Mouse (Mus musculus): ENCODE results near the gene Pla2r1. TPM values are rescaled to one million over a fixed set of nuclear protein-coding genes. Genes with fewer than 3 reads are reported as not detected.

Gene Pla2r1
- total RNA-seq, 2 experiments from 2014 or later, result 0.82 to 1.6 TPM

DNA sequence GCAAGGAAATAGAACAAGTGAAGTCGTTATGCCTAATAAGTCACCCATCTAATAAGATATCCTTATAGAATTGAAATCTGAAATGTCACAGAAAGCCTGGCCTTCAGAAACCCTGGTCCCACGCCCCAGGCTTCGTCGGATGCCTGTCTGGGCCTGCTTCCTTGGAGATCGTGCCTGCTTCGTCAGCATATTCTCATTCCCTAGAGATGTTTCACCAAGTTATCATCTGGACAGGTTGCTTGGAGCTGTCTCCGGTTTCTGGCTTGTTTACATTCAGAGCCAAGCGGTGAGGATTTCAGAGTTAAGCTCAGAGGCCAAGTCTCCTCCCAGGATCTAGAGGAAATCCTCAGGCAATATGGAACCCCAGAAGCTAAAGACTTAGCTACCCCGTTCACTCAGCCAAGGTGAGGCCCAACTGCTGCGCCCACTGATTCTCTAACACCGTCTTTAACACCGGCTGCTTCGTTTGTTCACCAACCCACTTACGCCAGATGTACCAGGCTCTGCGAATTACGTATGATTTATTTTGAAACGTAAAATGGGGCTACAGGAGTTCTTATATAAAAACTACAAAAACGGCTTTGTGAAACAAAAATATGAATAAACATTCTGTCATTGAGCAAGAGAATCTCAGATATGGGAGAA, 140.0 kb downstream of the Pla2r1 start:
- no peak for DNase-seq
- Histone ChIP-seq H3K27ac (no peak overlapping the region), H3K4me3 (no peak overlapping the region)
- no peak for TF ChIP-seq CTCF (IDR thresholded peaks at IDR 0.05)
- intact Hi-C loops (cut with DNase I), result loop anchor here (10.0 kb wide), 1 partner anchor 668 kb away; no protein-coding TSS in a partner anchor

GRCm38 (mm10) chr2:60411181-60411580, 141.9 kb downstream of the Pla2r1 start:
- intact Hi-C loops (cut with DNase I), result loop anchor here (10.0 kb wide), 1 partner anchor 666 kb away; no protein-coding TSS in a partner anchor

GRCm38 (mm10) chr2:60409989-60410763, 142.9 kb downstream of the Pla2r1 start:
- no peak for DNase-seq
- Histone ChIP-seq H3K27ac (no peak overlapping the region), H3K4me3 (no peak overlapping the region)
- TF ChIP-seq CTCF (IDR thresholded peaks at IDR 0.05), result no peak
- intact Hi-C loops (cut with DNase I), result loop anchor here (10.0 kb wide), 1 partner anchor 665 kb away; no protein-coding TSS in a partner anchor

More at GRCm38 (mm10) chr2:60411181-60411580, 141.9 kb downstream of the Pla2r1 start:
- TF ChIP-seq CTCF (IDR thresholded peaks at IDR 0.05), result no peak
- no peak for DNase-seq
- H3K4me3 ChIP-seq, result no peak overlapping the region
- H3K27ac ChIP-seq, result no peak overlapping the region

DNA sequence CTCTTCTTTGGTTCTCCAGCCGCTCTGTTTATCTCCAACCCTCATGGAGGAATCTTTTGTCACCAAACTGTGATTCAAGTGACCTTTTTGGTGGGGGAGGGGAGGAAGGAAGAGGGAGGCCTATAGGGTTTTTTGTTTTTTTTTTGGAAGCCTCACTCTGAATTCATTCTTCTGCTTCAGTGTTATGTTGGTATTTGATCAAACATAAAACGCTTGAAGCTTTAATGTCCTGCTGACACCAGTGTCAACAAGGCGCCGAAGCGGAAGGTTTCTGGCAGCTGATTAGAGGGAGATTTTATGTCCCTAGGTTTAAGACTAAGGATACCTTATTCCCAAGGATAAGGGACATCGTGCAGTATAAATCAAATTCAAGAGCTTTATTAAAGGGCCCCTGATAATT, 143.9 kb downstream of the Pla2r1 start:
- H3K4me3 ChIP-seq, result no peak overlapping the region
- no peak overlapping the region for H3K27ac ChIP-seq
- DNase-seq, result no peak
- intact Hi-C loops (cut with DNase I), result no loop called here
- no peak for TF ChIP-seq CTCF (IDR thresholded peaks at IDR 0.05)

DNA sequence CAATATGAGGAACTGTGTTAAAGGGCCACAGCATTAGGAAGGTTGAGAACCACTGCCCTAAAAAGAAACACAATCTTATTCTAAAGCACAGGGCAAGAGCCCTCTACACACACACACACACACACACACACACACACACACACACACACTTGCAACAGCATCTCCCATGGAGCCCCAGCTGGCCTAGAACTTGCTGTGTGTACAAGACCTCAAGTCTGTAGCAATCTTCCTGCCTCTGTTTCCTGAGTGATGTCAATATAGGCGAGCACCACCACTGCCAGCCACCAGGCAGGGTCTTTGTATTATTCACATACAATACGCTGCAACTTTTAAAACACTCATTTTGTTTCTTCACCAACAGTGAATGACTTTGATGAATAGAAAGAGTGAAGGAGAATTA, 145.7 kb downstream of the Pla2r1 start:
- H3K27ac ChIP-seq, result no peak overlapping the region
- no peak for TF ChIP-seq CTCF (IDR thresholded peaks at IDR 0.05)
- no peak overlapping the region for H3K4me3 ChIP-seq
- intact Hi-C loops (cut with DNase I), result no loop called here
- DNase-seq, result no peak

DNA sequence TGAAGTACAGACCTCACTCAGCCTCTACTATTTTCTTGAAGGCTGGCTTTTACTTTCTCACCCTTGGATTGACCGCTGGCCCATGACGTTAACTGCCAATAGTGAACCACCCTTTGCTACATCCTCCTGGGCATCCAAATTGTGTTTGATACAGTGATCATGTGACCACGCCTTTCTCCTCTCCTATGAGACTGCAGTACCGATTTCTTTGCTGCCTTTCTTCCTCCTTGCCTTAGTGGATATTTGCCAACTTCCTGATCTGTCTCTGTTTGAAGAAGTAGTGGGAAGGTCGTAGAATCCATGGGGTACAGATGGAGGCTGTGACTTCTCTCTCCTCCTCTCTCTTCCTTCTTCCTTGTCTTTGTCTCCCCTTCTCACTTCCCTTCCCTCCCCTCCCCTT, 147.7 kb downstream of the Pla2r1 start:
- TF ChIP-seq CTCF (IDR thresholded peaks at IDR 0.05), result no peak
- no peak overlapping the region for H3K4me3 ChIP-seq
- no peak for DNase-seq
- intact Hi-C loops (cut with DNase I), result no loop called here
- H3K27ac ChIP-seq, result no peak overlapping the region

DNA sequence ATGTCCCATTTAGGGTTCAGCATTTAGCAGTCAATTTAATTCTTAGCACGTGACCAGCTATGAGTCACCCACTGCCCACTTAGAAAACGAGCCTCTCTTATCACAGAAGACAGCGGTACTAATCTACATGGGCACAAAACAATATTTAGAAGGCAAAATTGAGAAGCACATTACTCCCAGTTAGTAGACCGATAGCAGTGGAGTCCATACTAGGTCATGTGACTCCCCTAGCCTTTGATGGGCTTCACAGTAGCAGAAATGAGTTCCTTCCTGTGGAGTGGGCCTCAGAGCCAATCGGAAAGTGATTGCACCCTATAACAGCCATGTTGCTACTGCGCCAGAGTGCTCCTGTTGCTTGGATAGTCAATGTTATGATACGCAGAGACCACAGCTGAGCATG, 148.3 kb downstream of the Pla2r1 start:
- Histone ChIP-seq H3K4me3 (no peak overlapping the region), H3K27ac (no peak overlapping the region)
- intact Hi-C loops (cut with DNase I), result no loop called here
- no peak for TF ChIP-seq CTCF (IDR thresholded peaks at IDR 0.05)
- no peak for DNase-seq

GRCm38 (mm10) chr2:60401694-60402093, 151.4 kb downstream of the Pla2r1 start:
- DNase-seq, result no peak
- TF ChIP-seq CTCF (IDR thresholded peaks at IDR 0.05), result no peak
- intact Hi-C loops (cut with DNase I), result no loop called here
- Histone ChIP-seq H3K4me3 (no peak overlapping the region), H3K27ac (no peak overlapping the region)

DNA sequence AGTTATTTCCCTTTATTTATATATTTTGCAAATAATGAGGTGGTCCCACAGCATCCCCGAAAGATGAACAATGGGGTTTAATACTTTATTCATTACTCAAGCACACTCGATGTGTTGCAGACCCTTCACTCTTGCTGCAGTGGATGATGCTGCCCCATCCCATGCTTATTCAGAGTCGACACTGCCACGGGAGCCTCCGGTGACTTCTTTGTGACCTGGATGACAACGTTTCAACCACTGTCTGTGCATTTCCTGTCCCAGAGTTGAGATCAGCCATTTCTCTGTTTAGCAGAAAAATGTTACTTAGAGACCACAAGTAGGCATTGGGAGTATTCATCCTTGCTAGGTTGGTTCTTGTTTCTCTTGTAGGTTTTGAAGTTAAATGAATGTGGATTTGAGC, 159.3 kb downstream of the Pla2r1 start:
- TF ChIP-seq CTCF (IDR thresholded peaks at IDR 0.05), result no peak

GRCm38 (mm10) chr2:60392286-60392685, 160.8 kb downstream of the Pla2r1 start:
- no peak overlapping the region for H3K4me3 ChIP-seq
- H3K27ac ChIP-seq, result no peak overlapping the region
- no peak for TF ChIP-seq CTCF (IDR thresholded peaks at IDR 0.05)
- DNase-seq, result no peak
- intact Hi-C loops (cut with DNase I), result no loop called here

More for the DNA sequence above, 159.3 kb downstream of the Pla2r1 start:
- H3K4me3 ChIP-seq, result no peak overlapping the region
- H3K27ac ChIP-seq, result no peak overlapping the region
- DNase-seq, result no peak
- intact Hi-C loops (cut with DNase I), result no loop called here

DNA sequence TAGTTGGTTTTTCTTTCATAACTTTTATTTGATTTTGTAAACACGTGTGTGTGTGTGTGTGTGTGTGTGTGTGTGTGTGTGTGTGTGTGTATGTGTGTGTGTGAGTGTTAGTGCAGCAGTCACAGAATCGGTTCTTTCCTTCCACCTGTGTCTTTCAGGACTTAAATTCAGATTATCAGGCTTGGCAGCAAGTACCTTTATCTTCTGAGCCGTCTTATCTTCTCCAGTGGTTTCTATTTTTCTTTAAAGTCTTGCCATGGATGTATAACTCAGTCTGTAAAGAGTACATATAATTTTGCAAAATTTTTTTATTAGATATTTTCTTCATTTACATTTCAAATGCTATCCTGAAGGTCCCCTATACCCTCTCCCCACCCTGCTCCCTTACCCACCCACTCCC, 165.7 kb downstream of the Pla2r1 start:
- Histone ChIP-seq H3K4me3 (no peak overlapping the region), H3K27ac (no peak overlapping the region)
- no peak for TF ChIP-seq CTCF (IDR thresholded peaks at IDR 0.05)
- intact Hi-C loops (cut with DNase I), result no loop called here
- no peak for DNase-seq

- intact Hi-C loops (cut with DNase I), result no loop called here
- no peak for TF ChIP-seq CTCF (IDR thresholded peaks at IDR 0.05)
- H3K4me3 ChIP-seq, result no peak overlapping the region
- DNase-seq, result no peak
- H3K27ac ChIP-seq, result no peak overlapping the region
These were observed 166.3 kb downstream of the Pla2r1 start for GRCm38 (mm10) chr2:60386835-60387234.

- DNase-seq, result no peak
- Histone ChIP-seq H3K27ac (no peak overlapping the region), H3K4me3 (no peak overlapping the region)
- no peak for TF ChIP-seq CTCF (IDR thresholded peaks at IDR 0.05)
- intact Hi-C loops (cut with DNase I), result no loop called here
These were observed 168.4 kb downstream of the Pla2r1 start for GRCm38 (mm10) chr2:60384763-60385085.

Measured in gastrocnemius, adult 2 months (tissue).